Mouse (Mus musculus) liver, adult (tissue): Measurements from ENCODE around the gene Ttll8.

Source experiments
- GATA4 ChIP-seq: IDR thresholded peaks from 2 replicates; pipeline ENCODE4 v1.6.1; 2014; ENCODE audit warnings: mild to moderate bottlenecking, low read length; ENCODE audit not compliant: insufficient replicate concordance

The Ttll8 gene

GRCm38 (mm10) chr15:88937291-88937650, 16.9 kb downstream of the Ttll8 start:
- no peak for TF ChIP-seq GATA4

DNA sequence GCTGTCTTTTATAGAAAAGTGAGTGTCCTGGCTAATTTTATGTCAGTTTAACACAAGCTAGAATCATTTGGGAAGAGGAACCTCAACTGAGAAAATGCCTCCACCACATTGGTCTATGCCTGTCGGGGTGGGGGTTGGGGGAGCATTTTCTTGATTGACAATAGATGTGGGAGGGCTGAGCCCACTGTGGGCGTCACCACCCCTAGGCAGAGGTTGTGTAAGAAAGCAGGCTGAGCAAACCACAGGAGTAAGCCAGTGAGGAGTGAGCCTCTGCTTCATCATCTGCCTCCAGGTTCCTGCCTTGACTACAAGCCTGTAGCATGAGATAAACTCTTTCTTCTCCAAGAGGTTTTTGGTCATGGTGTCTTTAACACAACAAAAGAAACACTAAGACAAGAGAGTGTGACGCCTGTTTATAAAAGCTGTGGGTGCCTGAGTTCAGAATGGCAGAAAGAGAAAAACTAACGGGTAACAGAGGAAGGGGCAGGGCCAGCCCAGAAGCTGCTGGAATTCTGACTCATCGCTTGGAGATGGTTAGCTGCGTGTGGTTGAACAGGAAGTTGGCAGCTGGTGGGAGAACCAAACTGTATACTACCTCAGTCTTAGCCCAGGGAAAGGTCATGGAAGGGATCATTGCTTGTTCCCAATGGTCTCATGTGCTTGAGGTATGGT, 17.5 kb downstream of the Ttll8 start:
- no peak for TF ChIP-seq GATA4

DNA sequence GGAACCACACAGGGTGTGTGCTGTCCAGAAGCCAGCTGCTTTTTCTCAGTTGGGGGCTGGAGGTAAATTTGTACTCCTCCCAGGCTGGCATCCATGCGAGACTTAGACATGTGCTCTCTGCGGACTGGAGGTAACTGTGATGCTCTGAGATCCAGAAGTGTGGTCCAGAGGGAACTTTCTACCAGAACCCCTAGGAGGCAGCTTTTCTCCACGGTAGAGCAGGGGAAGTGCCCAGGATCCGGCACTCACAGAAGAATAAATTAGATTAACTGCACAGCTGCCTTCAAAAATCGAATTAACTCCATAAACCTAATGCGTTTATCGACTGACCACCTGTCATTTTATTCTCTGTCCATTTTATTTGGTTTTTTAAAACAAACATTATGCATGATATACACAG, 20.1 kb downstream of the Ttll8 start:
- TF ChIP-seq GATA4 = no peak

GRCm38 (mm10) chr15:88932667-88933066, 21.6 kb downstream of the Ttll8 start:
- no peak for TF ChIP-seq GATA4

DNA sequence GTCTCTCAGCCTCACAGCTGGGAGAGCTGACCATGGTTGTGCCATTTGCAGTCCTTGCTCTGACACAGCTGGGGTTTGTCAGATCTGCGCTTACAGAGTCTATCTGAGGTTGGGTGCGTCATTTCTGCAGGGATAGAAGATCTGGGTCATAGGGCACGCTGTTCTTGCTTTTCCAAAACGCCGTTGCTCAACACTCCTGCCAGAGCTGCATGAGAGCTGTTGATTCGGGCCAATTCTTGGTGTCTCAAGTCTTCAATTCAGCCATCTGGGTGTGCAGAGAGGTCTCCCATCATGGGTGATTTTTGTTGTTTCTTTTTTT, 32.3 kb downstream of the Ttll8 start:
- TF ChIP-seq GATA4 = no peak

DNA sequence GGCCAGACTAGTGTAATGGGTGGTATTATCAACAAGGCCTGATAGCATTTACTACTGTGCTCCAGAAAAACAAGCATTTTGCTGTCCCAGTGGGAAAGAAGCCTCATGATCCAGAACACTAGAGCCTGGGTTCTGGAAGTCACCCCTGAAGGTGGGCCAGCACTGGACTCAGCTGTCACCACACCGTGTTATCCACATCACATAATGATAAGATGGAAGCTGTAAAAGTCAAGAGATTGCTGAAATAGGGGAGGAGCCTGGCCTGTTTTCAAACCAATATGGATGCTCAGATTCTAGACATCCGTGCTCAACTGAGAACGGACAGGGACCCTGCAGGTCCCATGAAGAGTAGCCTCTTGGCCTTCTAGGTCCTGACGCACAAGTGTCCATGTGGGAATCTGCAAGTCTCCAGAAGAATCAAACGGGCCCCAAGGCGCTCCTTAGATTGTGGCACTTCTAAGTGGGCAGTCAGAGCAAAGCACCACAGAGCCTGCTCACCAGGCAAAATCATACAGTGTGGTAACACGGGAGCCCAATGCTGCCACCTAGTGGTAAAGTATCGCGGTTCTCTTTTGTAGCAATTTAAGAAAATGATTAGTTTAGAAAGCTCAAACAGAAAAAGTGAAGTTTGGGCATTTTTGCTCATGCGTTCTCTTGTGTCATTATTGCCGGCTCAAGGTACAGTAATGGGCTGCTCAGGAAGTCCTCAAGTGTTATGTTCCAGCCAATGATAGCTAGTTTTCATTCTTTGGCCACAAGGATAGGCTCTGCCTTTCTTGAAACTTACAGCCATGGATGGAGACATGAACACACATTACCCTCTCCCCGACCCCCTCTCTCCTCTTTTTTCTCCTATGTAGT, 32.9 kb downstream of the Ttll8 start:
- TF ChIP-seq GATA4 = no peak

GRCm38 (mm10) chr15:88920065-88920464, 34.2 kb downstream of the Ttll8 start:
- no peak for TF ChIP-seq GATA4

- no peak for TF ChIP-seq GATA4
These were observed 34.9 kb downstream of the Ttll8 start for GRCm38 (mm10) chr15:88919328-88919727.

DNA sequence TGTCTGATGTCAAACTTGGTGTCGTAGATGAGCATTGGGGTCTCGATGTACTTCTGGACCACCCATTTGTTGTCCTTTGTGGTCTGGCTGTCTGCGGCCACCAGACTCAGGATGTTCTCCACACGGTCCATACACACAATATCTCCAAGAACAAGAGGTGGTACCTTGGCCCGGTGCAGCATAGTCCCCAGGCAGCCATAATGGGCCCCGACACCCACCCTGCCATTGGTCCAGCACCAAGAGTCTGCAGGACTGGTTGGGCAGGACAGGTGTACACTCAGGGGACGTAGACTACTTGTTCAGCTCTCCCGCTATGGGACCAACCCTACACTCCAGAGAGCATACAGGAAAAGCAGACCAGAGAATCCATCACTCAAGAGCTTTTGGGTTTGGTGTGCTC, 37.1 kb downstream of the Ttll8 start:
- TF ChIP-seq GATA4 = no peak

GRCm38 (mm10) chr15:88916366-88916765, 37.9 kb downstream of the Ttll8 start:
- no peak for TF ChIP-seq GATA4

GRCm38 (mm10) chr15:88915046-88915445, 39.2 kb downstream of the Ttll8 start:
- no peak for TF ChIP-seq GATA4

- TF ChIP-seq GATA4 = no peak
These were observed 47.9 kb downstream of the Ttll8 start for GRCm38 (mm10) chr15:88906347-88906746.

DNA sequence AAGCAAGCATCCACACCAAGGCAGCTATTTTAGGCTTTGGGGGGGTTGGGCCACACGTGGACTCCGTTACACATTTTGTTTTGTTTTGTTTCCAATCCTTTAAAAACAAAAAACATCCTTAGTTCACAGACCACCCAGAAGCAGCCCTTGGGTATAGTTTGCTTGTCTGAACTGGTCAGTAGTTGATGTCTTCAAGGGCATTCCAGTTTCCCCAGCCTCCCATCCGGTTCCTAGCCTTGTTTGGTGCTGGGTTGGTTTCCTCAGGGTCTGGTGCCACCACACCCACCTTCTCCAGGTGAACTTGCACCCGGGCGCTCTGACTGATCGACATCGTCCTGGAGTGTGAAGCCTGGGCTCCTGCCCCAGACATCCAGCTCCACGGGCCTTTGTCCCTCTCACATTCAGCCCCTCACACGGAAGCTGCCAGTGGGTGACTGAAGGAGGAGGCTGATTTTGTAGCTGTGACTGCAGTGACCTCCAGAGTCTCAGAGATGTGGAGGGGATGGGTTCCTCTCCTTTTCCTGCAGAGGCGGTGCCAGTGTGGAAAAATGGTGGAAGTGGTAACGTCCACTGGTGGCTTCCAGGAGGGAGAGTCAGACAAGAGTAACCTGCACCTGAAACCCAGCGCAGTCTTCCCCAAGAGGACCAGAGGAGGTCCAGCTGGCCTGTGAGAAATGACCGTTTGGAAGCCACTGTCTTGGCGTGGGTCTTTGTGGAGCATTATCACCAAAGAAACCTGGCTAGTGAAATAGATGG, 50.0 kb downstream of the Ttll8 start:
- no peak for TF ChIP-seq GATA4

- TF ChIP-seq GATA4 = no peak
These were observed 51.1 kb downstream of the Ttll8 start for GRCm38 (mm10) chr15:88903086-88903485.

DNA sequence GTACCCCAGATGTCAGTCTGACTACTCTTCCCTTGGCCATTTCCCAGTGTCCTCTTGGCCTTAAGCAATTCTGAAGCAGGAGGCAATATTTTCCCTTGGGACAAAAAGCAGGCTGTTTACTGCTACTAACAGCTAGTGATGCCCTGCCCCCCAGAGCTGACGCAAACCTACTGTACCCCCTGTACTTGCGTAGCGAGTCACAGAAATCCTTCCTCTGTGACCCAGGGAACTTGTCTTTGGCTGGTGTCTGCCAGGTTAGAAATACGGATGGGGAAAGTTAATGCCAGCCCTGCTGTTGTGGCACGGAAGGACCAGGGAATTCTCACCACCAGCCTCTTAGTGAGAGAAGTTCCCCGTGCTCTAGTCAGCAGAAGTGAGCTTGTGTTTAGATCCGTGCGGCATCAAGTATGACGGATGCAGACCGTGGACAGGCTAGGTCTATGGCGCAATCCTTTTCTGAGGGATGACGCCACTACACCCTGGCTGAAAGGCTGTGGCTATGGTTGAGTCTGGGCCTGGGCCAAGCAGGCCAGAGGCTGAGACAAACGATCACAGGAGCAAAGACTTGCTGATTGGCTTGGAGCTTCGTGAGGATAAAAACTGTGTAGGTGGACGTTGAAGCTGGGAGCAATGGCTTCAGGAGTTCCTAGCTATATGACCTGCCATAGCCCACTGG, 51.9 kb downstream of the Ttll8 start:
- no peak for TF ChIP-seq GATA4
